Mouse (Mus musculus): ENCODE measurements around the gene Ap1m2. TPM values are rescaled to one million over a fixed set of nuclear protein-coding genes. Genes with fewer than 3 reads are reported as not detected.

Ap1m2 gene
- polyA plus RNA-seq, 1 experiment from 2014 or later: 4.8 TPM

Other genes starting within 250 kb of the Ap1m2 start
- 1.0 TPM in 2 replicates for gene Zglp1, start 245.2 kb downstream of the Ap1m2 start, polyA plus RNA-seq (2016; fragmentation: Nextera tagmentation; extraction: Ambion mirVana)
- 1.0 and 1.4 TPM in 2 replicates for gene Gm49373, start 239.2 kb downstream of the Ap1m2 start, polyA plus RNA-seq (2016; fragmentation: Nextera tagmentation; extraction: Ambion mirVana)
- gene Fdx1l, start 238.7 kb downstream of the Ap1m2 start, polyA plus RNA-seq (2016; fragmentation: Nextera tagmentation; extraction: Ambion mirVana): 64.4 and 66.3 TPM in 2 replicates
- 2.9 and 3.7 TPM in 2 replicates for gene Gm38431, start 220.3 kb downstream of the Ap1m2 start, polyA plus RNA-seq (2016; fragmentation: Nextera tagmentation; extraction: Ambion mirVana)
- 94.3 and 103 TPM in 2 replicates for gene Raver1, start 220.3 kb downstream of the Ap1m2 start, polyA plus RNA-seq (2016; fragmentation: Nextera tagmentation; extraction: Ambion mirVana)
- 15.3 and 15.5 TPM in 2 replicates for gene Tyk2, start 181.1 kb downstream of the Ap1m2 start, polyA plus RNA-seq (2016; fragmentation: Nextera tagmentation; extraction: Ambion mirVana)
- 333 and 374 TPM in 2 replicates for gene Cdc37, start 162.4 kb downstream of the Ap1m2 start, polyA plus RNA-seq (2016; fragmentation: Nextera tagmentation; extraction: Ambion mirVana)
- 3.7 and 6.5 TPM in 2 replicates for gene Pde4a, start 146.6 kb downstream of the Ap1m2 start, polyA plus RNA-seq (2016; fragmentation: Nextera tagmentation; extraction: Ambion mirVana)
- 46.5 and 50.0 TPM in 2 replicates for gene Keap1, start 73.0 kb downstream of the Ap1m2 start, polyA plus RNA-seq (2016; fragmentation: Nextera tagmentation; extraction: Ambion mirVana)
- gene S1pr5, start 63.9 kb downstream of the Ap1m2 start, polyA plus RNA-seq (2016; fragmentation: Nextera tagmentation; extraction: Ambion mirVana): 0.20 and 0.35 TPM in 2 replicates
- gene Atg4d, start 47.0 kb downstream of the Ap1m2 start, polyA plus RNA-seq (2016; fragmentation: Nextera tagmentation; extraction: Ambion mirVana): 52.3 and 59.4 TPM in 2 replicates
- 17.6 and 19.4 TPM in 2 replicates for gene Kri1, start 24.4 kb downstream of the Ap1m2 start, polyA plus RNA-seq (2016; fragmentation: Nextera tagmentation; extraction: Ambion mirVana)
- gene Cdkn2d, start 20.9 kb downstream of the Ap1m2 start, polyA plus RNA-seq (2016; fragmentation: Nextera tagmentation; extraction: Ambion mirVana): 58.4 and 73.5 TPM in 2 replicates
- gene Slc44a2, start 8.4 kb upstream of the Ap1m2 start, polyA plus RNA-seq (2016; fragmentation: Nextera tagmentation; extraction: Ambion mirVana): 68.7 and 75.7 TPM in 2 replicates
- gene Ilf3, start 55.5 kb upstream of the Ap1m2 start, polyA plus RNA-seq (2016; fragmentation: Nextera tagmentation; extraction: Ambion mirVana): 270 and 300 TPM in 2 replicates
- gene Qtrt1, start 99.5 kb upstream of the Ap1m2 start, polyA plus RNA-seq (2016; fragmentation: Nextera tagmentation; extraction: Ambion mirVana): 63.3 and 68.7 TPM in 2 replicates
- 75.1 and 80.4 TPM in 2 replicates for gene Dnm2, start 112.6 kb upstream of the Ap1m2 start, polyA plus RNA-seq (2016; fragmentation: Nextera tagmentation; extraction: Ambion mirVana)
- gene Tmed1, start 197.9 kb upstream of the Ap1m2 start, polyA plus RNA-seq (2016; fragmentation: Nextera tagmentation; extraction: Ambion mirVana): 103 and 110 TPM in 2 replicates
- gene AB124611, start 213.8 kb upstream of the Ap1m2 start, polyA plus RNA-seq (2016; fragmentation: Nextera tagmentation; extraction: Ambion mirVana): 4.9 and 5.8 TPM in 2 replicates
- gene Carm1, start 234.6 kb upstream of the Ap1m2 start, polyA plus RNA-seq (2016; fragmentation: Nextera tagmentation; extraction: Ambion mirVana): 66.3 and 71.9 TPM in 2 replicates